In genomic region chr13:36578569-36579333, GRCm38 (mm10) we compare ENCODE assay signal across 8 mouse cellular contexts.
DNase-seq lines count a peak whose midpoint lies in the region; ATAC-seq and TF ChIP-seq lines count a peak whose summit lies in the region.

No protein-coding gene starts in this region.

- no peaks in the 10 kb centered on the region for H3K79me2 ChIP-seq in heart, adult 2 months (replicated peaks; ENCODE audit: control insufficient read depth, insufficient read depth, low read length)

- peak; percentile 96 for DNase-seq in brain, embryonic 14.5 days (ENCODE audit: low read depth)
- peak; percentile 54 to 56 for DNase-seq in heart, adult 2 months
- peak; percentile 67 for DNase-seq in kidney, adult 2 months
- peak; percentile 86 for DNase-seq in left cerebral cortex, postnatal 4 days
- no peak for DNase-seq in natural killer cell, adult 2 months (ENCODE audit: low spot score in 2 of 2)

- peaks cover 16% of the 10 kb centered on the region for H3K4me1 ChIP-seq in embryonic facial prominence, embryonic 12.5 days
- H3K4me1 ChIP-seq in heart, adult 2 months (ENCODE audit: control insufficient read depth, insufficient read depth, low read length) = no peaks in the 10 kb centered on the region
- no peaks in the 10 kb centered on the region for H3K4me1 ChIP-seq in kidney, adult 2 months (ENCODE audit: control insufficient read depth, insufficient read depth, low read length)
- peaks cover 27% of the 10 kb centered on the region for H3K4me1 ChIP-seq in midbrain, embryonic 12.5 days
- peaks cover 8% of the 10 kb centered on the region for H3K4me1 ChIP-seq in stomach, embryonic 15.5 days

- peak; percentile 93 for ATAC-seq in embryonic facial prominence, embryonic 12.5 days (ENCODE audit: insufficient number of reproducible peaks, insufficient read depth, low FRiP score, low TSS enrichment)
- ATAC-seq in midbrain, embryonic 12.5 days (ENCODE audit: low FRiP score, low read depth) = peak; percentile 94
- ATAC-seq in stomach, embryonic 15.5 days (ENCODE audit: insufficient read depth, low FRiP score, low read depth) = peak; percentile 92

- no peaks in the 10 kb centered on the region for H3K9me3 ChIP-seq in embryonic facial prominence, embryonic 12.5 days
- no peaks in the 10 kb centered on the region for H3K9me3 ChIP-seq in midbrain, embryonic 12.5 days
- H3K9me3 ChIP-seq in stomach, embryonic 15.5 days = no peaks in the 10 kb centered on the region

- no peak for TF ChIP-seq CTCF in brain, embryonic 14.5 days (IDR thresholded peaks at IDR 0.05; ENCODE audit: borderline replicate concordance, extremely low read depth, insufficient read depth, insufficient read length)
- TF ChIP-seq CTCF in heart, adult 2 months (IDR thresholded peaks at IDR 0.05) = peak; percentile 52
- peak; percentile 36 for TF ChIP-seq CTCF in kidney, adult 2 months (conservative IDR thresholded peaks at IDR 0.05; ENCODE audit: insufficient read depth, insufficient read length, low read depth, low read length)

- H3K27ac ChIP-seq in embryonic facial prominence, embryonic 12.5 days = 0 out of 2 replicates have a peak overlapping the region, but pooled peaks have one; percentile 24
- H3K27ac ChIP-seq in heart, adult 2 months = no peak overlapping the region
- H3K27ac ChIP-seq in kidney, adult 2 months (ENCODE audit: insufficient read depth, low read depth, low read length) = no peak overlapping the region
- peak overlapping the region; percentile 84 for H3K27ac ChIP-seq in midbrain, embryonic 12.5 days (replicated peaks)
- no peak overlapping the region for H3K27ac ChIP-seq in stomach, embryonic 15.5 days

- WGBS in embryonic facial prominence, embryonic 12.5 days = 2% methylated on average over 41 of the region's 41 CpGs
- WGBS in heart, adult 2 months = 2% methylated on average over 41 of the region's 41 CpGs
- 4% methylated on average over 41 of the region's 41 CpGs for WGBS in kidney, adult 2 months
- 3% methylated on average over 41 of the region's 41 CpGs for WGBS in midbrain, embryonic 12.5 days
- 3% methylated on average over 41 of the region's 41 CpGs for WGBS in stomach, embryonic 15.5 days

- H3K4me3 ChIP-seq in embryonic facial prominence, embryonic 12.5 days = peak overlapping the region; percentile 46
- peak overlapping the region; percentile 28 for H3K4me3 ChIP-seq in heart, adult 2 months
- peak overlapping the region; percentile 37; the same call in 1 of the 2 replicates for H3K4me3 ChIP-seq in kidney, adult 2 months (ENCODE audit: insufficient read depth, low read depth, low read length)
- peak overlapping the region; percentile 47 for H3K4me3 ChIP-seq in midbrain, embryonic 12.5 days
- H3K4me3 ChIP-seq in stomach, embryonic 15.5 days (replicated peaks) = peak overlapping the region; percentile 50

- no peaks in the 10 kb centered on the region for H3K27me3 ChIP-seq in embryonic facial prominence, embryonic 12.5 days
- peaks cover 3% of the 10 kb centered on the region for H3K27me3 ChIP-seq in heart, adult 2 months (ENCODE audit: control insufficient read depth, insufficient read depth, low read length)
- no peaks in the 10 kb centered on the region for H3K27me3 ChIP-seq in kidney, adult 2 months (replicated peaks; ENCODE audit: control insufficient read depth, insufficient read depth, low read length)
- H3K27me3 ChIP-seq in midbrain, embryonic 12.5 days = peaks cover 5% of the 10 kb centered on the region; the same call in 1 of the 2 replicates
- H3K27me3 ChIP-seq in stomach, embryonic 15.5 days (replicated peaks) = no peaks in the 10 kb centered on the region

- TF ChIP-seq EP300 in heart, adult 2 months (IDR thresholded peaks at IDR 0.05; ENCODE audit: insufficient read depth, low read depth, low read length) = no peak

- H3K9ac ChIP-seq in embryonic facial prominence, embryonic 12.5 days = peak overlapping the region; percentile 36
- H3K9ac ChIP-seq in heart, adult 2 months (ENCODE audit: low read depth, low read length) = peak overlapping the region; percentile 54
- peak overlapping the region; percentile 67 for H3K9ac ChIP-seq in midbrain, embryonic 12.5 days (replicated peaks)
- H3K9ac ChIP-seq in stomach, embryonic 15.5 days = peak overlapping the region; percentile 34; the same call in 1 of the 2 replicates

- TF ChIP-seq POLR2A in brain, embryonic 14.5 days (IDR thresholded peaks at IDR 0.05; ENCODE audit: borderline replicate concordance, extremely low read depth, insufficient read depth, insufficient read length, poor library complexity, severe bottlenecking) = peak; percentile 59; the same call in 1 of the 2 replicates
- TF ChIP-seq POLR2A in heart, adult 2 months (IDR thresholded peaks at IDR 0.05; ENCODE audit: insufficient read depth, low read depth, low read length) = no peak
- no peak for TF ChIP-seq POLR2A in kidney, adult 2 months (IDR thresholded peaks at IDR 0.05; ENCODE audit: low read depth, low read length)

- H3K4me2 ChIP-seq in embryonic facial prominence, embryonic 12.5 days (replicated peaks) = peak overlapping the region; percentile 55
- H3K4me2 ChIP-seq in midbrain, embryonic 12.5 days (replicated peaks) = peak overlapping the region; percentile 62
- H3K4me2 ChIP-seq in stomach, embryonic 15.5 days = peak overlapping the region; percentile 82

- no peaks in the 10 kb centered on the region for H3K36me3 ChIP-seq in embryonic facial prominence, embryonic 12.5 days
- no peaks in the 10 kb centered on the region for H3K36me3 ChIP-seq in heart, adult 2 months (ENCODE audit: control insufficient read depth, insufficient read depth, low read length)
- no peaks in the 10 kb centered on the region for H3K36me3 ChIP-seq in kidney, adult 2 months (ENCODE audit: control insufficient read depth, insufficient read depth, low read length)
- H3K36me3 ChIP-seq in midbrain, embryonic 12.5 days = no peaks in the 10 kb centered on the region
- no peaks in the 10 kb centered on the region for H3K36me3 ChIP-seq in stomach, embryonic 15.5 days

- intact Hi-C loops in heart, adult 2 months (cut with DNase I) = loop anchor here (10.0 kb wide), 1 partner anchor 736 kb away; no protein-coding TSS in a partner anchor
- intact Hi-C loops in left cerebral cortex, postnatal 4 days (cut with DNase I) = no loop called here

Comparison
In these comparisons a context has a peak if more than half of its experiments do, and no peak if none do; other contexts are left out.
1. DNase-seq: peak in brain, embryonic 14.5 days (single experiment), heart, adult 2 months (2 of 2), kidney, adult 2 months (single experiment) and left cerebral cortex, postnatal 4 days (single experiment); none in natural killer cell, adult 2 months (0 of 2).
2. H3K27ac ChIP-seq: peak in embryonic facial prominence, embryonic 12.5 days (single experiment) and midbrain, embryonic 12.5 days (single experiment); none in heart, adult 2 months (single experiment), kidney, adult 2 months (single experiment) and stomach, embryonic 15.5 days (single experiment).
3. Peak in every context shown above with its lines, with median percentiles within 50 percentile points of each other: ATAC-seq, H3K4me2 ChIP-seq, H3K4me3 ChIP-seq and H3K9ac ChIP-seq.